Mouse (Mus musculus) bone marrow macrophage, adult 2 months (primary cell): ENCODE data around the gene Hydin.

Experiments used
- CTCF ChIP-seq: IDR thresholded peaks from 2 replicates; pipeline ENCODE4 v1.5.1; 2012; ENCODE audit warnings: low read depth, mild to moderate bottlenecking, low read length, moderate library complexity
- POLR2A ChIP-seq: IDR thresholded peaks from 2 replicates; pipeline ENCODE4 v1.6.1; 2012; ENCODE audit warnings: mild to moderate bottlenecking, low read depth, low read length, borderline replicate concordance

DNA sequence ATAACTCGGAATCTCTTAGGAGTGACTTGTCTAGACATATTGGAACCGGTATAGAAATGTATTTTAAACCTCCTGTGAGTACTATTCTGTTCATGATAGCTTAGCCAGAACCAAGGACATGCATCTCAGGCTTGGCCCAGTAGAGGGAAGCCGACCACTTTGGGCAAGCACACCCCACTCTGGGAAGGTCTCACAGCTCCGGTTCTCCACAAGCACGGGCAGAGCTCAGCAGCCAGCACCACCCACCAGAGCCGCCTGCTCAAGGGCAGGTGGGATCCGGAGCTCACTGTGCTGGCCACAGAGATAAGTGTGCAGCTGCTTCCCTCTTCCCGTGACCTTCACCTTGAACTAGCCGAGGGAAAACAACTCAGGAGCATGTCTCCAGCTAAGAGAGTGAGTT lies 384.1 kb downstream of the Hydin start:
- no peak for TF ChIP-seq CTCF
- TF ChIP-seq POLR2A, result no peak
